Mouse (Mus musculus): ENCODE measurements around the gene Vps37c.

Gene Vps37c

GRCm38 (mm10) chr19:10713551-10713950 lies 25.0 kb downstream of the Vps37c start:
- no peak for DNase-seq (ENCODE audit: low spot score in 2 of 2)

- no peak for DNase-seq (ENCODE audit: low spot score in 2 of 2)
Observed at GRCm38 (mm10) chr19:10714168-10714567, 25.6 kb downstream of the Vps37c start.

DNA sequence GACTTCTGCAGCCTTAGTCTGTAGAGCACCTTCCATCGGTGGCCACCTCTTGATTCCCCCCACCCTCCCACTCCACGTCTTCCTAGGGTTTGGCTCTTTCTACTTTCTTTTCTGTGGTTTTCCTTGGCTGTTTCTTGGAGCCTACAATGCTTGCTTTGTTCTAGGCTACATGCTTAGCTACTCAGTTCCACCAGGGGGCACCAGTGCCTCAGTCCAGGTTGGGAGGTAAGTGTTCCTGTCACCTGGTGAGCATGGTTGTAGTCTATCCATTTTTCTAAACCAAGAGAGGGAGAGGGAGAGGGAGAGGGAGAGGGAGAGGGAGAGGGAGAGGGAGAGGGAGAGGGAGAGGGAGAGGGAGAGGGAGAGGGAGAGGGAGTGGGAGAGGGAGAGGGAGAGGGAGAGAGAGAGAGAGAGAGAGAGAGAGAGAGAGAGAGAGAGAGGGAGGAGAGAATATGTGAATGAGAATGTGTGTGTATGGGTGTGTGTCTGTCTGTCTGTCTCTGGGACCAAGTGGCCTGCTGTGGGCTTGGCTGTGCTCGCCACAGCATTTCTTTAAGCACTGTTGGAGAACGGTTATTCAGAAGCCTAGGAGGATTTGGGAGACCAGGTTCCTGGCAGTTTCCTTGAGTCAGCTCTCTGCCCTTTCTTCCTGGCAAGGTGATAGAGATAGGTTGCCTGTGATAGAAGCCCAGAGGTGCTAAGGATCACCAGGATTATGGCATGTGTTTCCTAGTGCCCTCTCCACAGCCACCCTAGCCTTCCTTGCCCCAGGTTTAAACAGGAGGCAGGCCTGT lies 26.3 kb downstream of the Vps37c start:
- peak; percentile 86 to 91 for DNase-seq (ENCODE audit: low spot score in 2 of 2)

DNA sequence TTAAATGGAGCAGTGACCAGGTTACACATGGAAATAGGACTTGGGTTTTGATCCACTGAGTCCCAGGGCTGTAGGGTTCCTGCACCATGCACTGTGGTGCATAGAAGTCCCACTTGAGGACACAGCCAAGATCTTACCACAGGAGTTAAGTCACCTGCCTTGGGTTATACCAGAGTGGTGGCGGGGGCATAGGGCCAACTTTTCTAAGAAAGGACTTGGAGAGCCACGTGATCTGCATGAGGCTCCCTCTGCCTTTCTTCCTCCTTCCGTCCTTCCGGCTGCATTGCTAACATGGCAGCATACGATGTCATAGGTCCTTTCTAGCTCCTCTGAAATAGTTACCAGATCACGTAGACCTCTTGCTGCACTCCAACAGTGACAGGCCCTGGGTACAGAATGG lies 26.9 kb downstream of the Vps37c start:
- no peak for DNase-seq (ENCODE audit: low spot score in 2 of 2)

DNA sequence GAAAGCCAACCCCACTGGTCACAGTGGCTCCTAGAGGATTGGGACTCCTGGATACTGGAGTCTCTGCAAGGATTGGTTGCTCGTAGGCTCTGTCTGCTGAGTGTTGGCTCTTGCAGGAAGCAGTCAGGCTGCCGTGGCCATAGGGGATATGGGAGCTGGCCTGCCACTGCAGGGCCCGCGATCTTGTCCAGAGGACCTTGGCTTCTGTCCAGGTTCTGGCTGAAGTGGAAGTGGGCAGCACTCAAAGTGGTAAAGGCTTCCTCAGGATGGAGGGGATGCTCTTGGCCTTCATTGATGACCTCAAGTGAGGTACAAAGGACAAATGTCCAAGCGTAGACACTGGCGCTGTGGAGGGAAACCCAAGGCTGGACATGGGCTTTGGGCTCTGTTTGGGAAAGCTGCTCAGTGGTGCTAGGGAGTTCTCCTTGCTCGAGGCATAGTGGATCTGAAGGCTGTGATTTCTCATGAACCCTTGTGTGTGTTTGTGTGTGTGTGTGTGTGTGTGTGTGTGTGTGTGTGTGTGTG lies 29.8 kb downstream of the Vps37c start:
- peak in 1 of 2 experiments; percentile 68 for DNase-seq (ENCODE audit: low spot score in 2 of 2)

DNA sequence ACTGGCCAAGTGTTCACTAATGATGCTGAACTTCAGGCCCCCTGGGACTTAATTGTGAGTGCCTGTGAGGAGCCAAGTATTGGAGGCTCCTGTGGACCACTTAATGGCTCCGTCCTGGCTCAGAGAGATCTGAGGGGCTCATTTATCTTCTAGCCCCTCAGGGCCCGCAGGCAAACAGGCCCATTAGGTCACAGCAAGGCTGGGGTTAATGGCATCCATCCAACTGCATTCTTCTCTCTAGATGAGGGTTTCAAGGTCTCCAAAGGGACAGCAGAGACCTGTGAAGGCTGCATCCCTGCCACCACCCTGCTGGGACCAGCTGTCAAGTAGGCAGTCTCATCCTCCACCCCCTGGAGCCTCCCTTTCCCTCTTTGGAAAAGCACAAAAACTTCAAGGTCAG lies 31.2 kb downstream of the Vps37c start:
- no peak for DNase-seq (ENCODE audit: low spot score in 2 of 2)

GRCm38 (mm10) chr19:10720524-10720923 lies 32.0 kb downstream of the Vps37c start:
- DNase-seq (ENCODE audit: low spot score in 2 of 2), result no peak

GRCm38 (mm10) chr19:10721064-10721463 lies 32.5 kb downstream of the Vps37c start:
- DNase-seq (ENCODE audit: low spot score in 2 of 2), result no peak

DNA sequence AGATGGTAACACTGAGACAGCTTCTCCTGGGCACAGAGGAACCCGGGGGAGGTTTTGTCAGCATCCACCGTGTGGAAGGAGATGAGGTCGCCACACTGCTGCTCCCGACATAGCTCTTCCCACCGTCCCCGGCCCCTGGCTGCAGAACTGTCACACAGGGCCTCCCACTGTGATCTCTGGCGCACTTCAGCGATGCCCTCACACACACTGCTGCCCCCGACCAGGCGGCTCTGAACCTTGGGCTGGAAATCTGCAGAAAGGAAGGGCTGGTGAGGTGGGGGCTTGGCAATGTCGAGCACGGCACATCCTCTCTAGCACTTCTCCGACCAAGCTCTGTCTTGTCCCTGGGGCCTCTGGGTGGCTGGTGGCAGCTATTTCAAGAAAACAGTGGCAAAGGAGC lies 34.5 kb downstream of the Vps37c start:
- no peak for DNase-seq (ENCODE audit: low spot score in 2 of 2)

GRCm38 (mm10) chr19:10723649-10724048 lies 35.1 kb downstream of the Vps37c start:
- no peak for DNase-seq (ENCODE audit: low spot score in 2 of 2)

DNA sequence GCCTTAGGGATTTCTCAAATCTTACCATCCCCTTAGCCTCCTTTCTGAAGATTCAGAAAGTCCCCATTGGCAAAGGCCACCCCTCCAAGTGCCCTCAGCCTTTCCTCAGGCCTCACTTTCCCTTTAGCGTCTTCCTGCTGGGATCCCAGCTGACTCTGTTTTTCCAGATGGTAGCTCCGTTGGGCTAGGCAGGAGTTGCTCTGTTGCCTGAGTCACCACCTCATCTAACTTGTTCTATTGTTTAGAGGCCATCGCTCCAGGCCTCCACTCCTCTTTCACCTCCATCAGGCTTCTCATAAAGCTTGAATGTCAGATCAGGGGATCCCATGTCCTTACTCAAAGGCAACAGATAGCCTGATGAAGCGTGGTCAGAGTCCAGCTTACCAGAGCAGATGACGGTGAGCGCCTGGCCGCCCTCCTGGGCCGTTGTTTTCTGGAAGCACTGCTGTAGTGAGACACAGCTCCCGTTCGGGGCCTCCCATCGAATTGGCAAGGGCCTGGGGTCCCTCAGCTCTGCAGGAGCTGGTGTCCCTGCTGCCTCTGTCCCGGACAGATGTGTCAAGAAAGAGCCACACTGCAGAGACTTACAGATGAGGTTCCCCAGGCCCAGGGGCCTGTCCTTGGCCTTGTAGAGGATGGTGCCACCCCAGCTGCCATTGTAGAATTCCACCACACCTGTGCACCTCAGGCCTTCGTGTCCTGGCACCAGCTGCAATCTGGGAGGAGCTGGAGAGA lies 36.3 kb downstream of the Vps37c start:
- no peak for DNase-seq (ENCODE audit: low spot score in 2 of 2)

DNA sequence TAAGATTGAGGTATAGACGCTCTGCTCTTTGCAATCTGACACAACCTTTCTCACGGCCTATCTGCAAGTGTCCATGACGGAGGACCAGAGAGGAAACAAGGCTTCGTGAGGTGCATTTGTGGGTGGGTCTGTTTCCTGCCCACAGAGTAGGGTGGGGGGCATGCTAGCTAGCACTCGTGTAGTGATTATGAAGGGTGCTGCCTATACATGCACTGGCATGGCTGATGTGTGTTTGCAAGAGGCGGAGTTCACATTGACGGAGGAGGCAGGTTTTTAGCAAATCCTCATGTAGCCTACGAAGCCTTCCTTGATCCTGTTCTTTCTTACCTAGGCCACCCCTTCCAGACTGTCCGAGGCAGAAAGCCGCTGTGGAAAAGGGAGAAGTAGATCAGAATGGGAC lies 41.4 kb downstream of the Vps37c start:
- DNase-seq (ENCODE audit: low spot score in 2 of 2), result no peak

DNA sequence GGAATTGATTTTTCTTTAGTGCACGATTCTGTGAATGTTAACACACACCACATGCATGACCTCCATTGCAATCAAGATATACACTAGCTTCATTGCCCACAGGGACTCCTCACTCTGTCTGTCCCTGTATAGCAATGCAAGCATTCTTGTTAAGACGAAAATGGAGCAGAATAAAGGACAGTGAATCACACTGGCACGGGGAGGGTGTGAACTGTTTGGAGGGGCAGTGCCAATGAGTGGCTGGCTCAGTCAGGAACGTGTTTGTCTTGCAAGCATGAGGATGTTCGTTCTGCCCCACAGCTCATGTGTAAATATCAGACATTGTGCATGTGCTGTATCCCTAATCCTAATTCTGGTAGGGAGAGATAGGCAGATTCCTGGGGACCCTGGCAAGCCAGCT lies 41.9 kb downstream of the Vps37c start:
- no peak for DNase-seq (ENCODE audit: low spot score in 2 of 2)

DNA sequence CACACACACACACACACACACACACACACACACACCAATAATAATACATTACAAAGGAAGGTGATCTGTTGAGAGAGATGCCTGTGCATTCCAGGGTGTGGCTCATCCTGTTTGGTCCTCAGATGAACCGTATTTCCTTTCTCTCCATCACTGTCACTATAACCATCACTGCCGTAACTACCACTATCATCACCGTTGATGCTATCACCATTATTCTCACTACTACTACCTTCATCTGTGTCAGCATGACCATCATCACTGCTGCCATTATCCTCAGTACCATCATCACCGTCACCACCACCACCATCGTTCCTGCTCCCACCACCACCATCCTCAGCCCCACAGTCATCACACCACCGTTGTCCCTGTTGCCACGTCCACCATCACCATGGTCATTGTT lies 43.4 kb downstream of the Vps37c start:
- no peak for DNase-seq (ENCODE audit: low spot score in 2 of 2)

DNA sequence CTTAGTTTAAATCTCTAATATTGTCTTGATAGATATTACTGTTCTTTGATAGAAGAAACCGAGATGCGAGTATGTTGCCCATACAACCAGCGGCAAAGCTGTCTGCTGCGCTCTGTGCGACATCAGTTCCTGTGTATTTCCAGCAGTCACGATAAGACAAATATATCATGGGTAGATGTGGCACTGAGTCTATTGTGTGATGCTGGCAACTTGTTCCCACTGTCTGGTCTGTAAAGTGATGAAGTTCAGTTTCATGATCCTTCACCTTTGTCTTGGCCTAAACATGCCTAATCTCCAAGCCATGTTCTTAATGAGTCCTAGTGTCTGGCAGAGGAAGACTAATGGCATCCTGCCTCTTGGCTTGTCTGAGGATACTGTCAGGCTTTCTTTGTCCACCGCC lies 44.2 kb downstream of the Vps37c start:
- no peak for DNase-seq (ENCODE audit: low spot score in 2 of 2)

GRCm38 (mm10) chr19:10733501-10734127 lies 45.1 kb downstream of the Vps37c start:
- DNase-seq (ENCODE audit: low spot score in 2 of 2), result peak in 1 of 2 experiments; percentile 61

- no peak for DNase-seq (ENCODE audit: low spot score in 2 of 2)
Observed at GRCm38 (mm10) chr19:10734554-10734953, 46.0 kb downstream of the Vps37c start.

- no peak for DNase-seq (ENCODE audit: low spot score in 2 of 2)
Observed at GRCm38 (mm10) chr19:10735061-10735460, 46.5 kb downstream of the Vps37c start.

- no peak for DNase-seq (ENCODE audit: low spot score in 2 of 2)
Observed at GRCm38 (mm10) chr19:10735861-10736260, 47.3 kb downstream of the Vps37c start.

GRCm38 (mm10) chr19:10738038-10738437 lies 49.5 kb downstream of the Vps37c start:
- no peak for DNase-seq (ENCODE audit: low spot score in 2 of 2)

GRCm38 (mm10) chr19:10738811-10739210 lies 50.3 kb downstream of the Vps37c start, which contains the start of gene Cd5:
Cd5 (minus strand) TSS chr19:10739002.
- DNase-seq (ENCODE audit: low spot score in 2 of 2), result no peak

GRCm38 (mm10) chr19:10739916-10740315 lies 51.4 kb downstream of the Vps37c start:
- no peak for DNase-seq (ENCODE audit: low spot score in 2 of 2)

All from right cerebral cortex, postnatal 10 days (tissue).